Mouse (Mus musculus): ENCODE measurements around the gene Zfand3.
A peak's percentile ranks its signal among the peaks of the same experiment; 100 is the strongest.

Zfand3 gene

GRCm38 (mm10) chr17:30053463-30053862 lies 48.9 kb downstream of the Zfand3 start:
- no peak for DNase-seq

DNA sequence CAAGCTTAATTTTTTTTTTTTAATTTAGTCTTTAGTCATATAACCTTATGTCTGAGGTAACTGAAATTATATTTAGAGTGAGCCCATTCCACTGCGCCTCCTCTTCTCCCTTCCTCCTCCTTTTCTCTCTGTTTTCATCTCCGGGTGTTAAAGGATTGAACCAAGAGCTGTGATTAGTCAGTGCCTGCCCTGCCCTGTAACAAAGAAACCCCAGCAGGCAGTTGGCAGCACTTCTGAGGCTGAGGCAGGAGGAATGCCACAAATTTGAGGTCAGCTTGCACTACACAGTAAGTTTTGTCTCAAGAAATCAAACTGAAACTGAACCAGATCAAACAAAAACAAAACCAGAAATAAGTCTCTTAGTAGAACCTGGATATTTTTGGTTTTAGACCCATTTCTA lies 49.3 kb downstream of the Zfand3 start:
- no peak for DNase-seq

DNA sequence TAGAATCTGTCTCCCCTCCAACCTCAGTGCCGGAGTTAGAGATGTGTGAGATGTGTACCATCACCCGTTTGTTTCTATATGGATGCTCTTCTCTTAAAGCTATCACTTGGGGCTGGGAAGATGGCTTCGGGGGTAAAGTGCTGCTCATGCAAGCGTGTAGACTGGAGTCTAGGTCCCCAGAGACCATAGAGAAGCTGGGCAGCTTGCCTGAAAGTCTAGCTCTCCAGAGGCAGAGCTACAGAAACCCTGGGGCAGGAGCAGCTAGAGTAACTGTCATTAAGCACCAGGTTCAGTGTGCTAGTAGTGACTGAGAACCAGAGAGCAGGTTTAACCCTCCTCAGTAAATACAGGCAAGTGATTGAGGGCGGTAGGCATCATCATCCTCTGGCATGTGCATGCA lies 51.7 kb downstream of the Zfand3 start:
- DNase-seq, result no peak

- no peak for DNase-seq
These were observed 54.1 kb downstream of the Zfand3 start for GRCm38 (mm10) chr17:30058594-30058993.

GRCm38 (mm10) chr17:30059066-30059465 lies 54.5 kb downstream of the Zfand3 start:
- no peak for DNase-seq

DNA sequence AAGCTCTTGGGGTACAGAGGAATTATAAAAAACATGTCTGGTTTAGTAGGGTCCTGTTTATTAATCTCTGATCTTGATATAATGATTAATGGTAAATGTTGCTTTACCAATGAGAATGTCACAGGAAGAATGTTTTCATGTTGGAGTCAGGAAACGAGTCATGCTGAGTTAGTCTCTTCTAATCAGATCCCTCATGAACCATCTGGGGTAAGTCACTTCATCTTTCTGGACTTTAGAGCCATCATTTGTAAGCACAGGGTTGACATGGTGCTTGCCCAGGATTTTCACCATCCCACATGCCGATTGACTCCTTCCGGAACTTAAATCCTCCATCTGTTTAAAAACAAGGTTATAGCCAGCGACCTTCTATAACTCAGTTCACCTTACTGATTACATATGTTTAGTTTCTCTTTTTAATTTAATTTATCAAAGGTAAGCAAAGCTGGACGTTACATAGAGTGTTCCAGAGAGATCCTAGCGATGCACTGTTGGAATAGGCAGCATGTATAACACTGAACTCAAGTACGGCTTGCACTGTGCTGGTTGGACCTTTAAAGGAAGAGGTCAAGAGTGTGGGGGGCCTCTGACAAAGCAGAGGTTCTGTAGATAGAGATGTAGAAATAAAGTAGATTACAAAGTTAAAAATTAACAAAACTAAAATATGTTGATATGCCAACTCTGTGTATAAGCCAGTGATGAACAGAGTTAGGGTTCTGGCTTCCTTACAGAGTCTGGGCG lies 56.7 kb downstream of the Zfand3 start:
- no peak for DNase-seq

DNA sequence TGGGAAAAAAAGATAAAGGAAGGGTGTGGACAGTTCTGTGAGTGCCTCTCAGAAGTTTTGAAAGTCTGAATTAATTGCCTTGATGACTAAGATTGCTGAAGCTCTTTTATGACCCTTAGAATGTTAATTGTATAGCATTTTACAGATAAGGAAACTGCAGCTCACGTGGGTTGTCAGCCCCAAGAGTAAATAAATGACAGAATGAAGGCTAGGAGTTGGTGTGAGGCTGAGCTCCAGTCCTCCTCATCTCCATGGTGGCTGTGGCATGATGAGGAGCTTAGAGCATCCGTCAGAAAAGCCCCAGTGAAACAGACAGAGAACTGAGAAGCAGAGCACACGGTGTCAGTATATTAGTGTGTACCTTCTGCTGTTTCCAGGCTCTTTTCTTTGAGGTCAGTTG lies 59.3 kb downstream of the Zfand3 start:
- DNase-seq, result no peak

DNA sequence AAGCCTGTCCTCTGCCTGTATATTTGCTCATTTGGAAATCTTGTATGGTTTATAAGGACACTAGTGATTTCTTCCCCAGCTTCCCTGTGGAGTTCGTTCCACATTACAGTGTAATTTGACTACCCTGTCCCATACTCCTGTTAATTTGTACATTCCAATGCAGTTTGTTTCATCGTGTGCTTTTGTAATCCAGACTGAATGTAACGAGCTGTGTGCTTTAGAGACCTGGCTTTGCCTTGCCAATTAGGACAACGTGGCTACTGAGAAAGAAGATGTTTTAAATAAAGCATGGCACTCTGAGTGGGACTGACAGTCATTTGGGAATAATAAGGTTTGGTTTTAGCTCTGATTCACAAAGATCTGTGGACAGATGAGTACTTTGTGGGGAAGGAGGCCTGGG lies 60.2 kb downstream of the Zfand3 start:
- DNase-seq, result no peak

GRCm38 (mm10) chr17:30069776-30070175 lies 65.2 kb downstream of the Zfand3 start:
- DNase-seq, result no peak

DNA sequence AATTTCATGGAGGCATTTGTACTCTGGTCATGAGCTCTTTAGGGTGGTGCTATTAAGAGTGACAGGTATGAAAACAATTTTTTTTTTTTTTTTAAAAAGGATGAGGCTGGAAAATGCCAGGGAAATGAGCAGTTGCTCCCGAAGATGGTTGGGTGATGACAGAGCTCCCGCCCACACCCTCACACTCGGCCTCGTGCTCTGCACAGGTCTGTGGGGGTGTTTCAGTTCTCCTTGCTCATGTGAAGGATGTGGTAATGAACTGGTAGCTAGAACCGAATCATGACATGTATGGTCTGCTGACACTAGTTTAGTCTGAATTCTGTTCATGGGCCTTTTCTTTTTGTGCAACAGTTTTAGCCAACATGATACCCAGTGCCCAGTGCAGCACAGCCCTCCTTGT lies 66.1 kb downstream of the Zfand3 start:
- DNase-seq, result no peak

- DNase-seq, result no peak
These were observed 68.1 kb downstream of the Zfand3 start for GRCm38 (mm10) chr17:30072613-30073012.

- no peak for DNase-seq
These were observed 71.4 kb downstream of the Zfand3 start for GRCm38 (mm10) chr17:30075896-30076295.

DNA sequence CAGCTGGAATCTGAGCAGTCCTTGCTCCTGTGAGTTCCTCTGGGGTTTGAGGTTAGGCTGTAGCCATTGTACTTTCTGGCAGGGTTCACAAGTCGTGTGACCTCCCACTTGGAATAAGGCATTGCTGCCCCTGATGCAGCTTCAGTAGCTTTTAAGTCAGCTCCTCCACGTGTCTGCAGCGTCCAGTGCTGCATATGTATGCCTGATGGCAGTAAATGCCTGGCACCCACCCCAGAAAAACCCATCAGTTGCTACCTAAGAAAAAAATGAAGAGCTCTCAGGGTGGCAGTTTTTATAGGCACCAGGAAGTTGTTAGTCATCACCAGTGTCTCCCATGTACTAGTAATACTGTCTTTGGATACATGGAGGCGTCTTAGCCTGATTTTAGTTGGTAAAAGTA lies 79.5 kb downstream of the Zfand3 start:
- no peak for DNase-seq

GRCm38 (mm10) chr17:30086695-30087094 lies 82.2 kb downstream of the Zfand3 start:
- no peak for DNase-seq

DNA sequence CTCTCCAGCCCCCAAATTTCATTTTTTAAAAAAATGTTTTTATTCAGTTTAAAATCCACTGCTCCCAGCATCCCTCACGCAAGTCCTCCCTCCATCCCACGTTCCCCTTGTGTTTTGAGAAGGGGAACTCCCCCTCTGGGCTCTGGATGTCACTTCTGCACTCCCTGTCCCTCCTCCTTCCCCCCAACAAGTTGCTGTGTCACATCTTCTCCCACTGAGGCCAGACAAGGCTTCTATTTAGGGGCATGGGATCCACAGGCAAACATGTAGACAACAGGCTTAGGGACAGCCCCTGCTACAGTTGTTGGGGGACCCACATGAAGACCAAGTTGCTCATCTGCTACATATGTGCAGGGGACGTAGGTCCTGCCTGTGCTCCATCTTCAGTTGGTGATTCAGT lies 83.9 kb downstream of the Zfand3 start:
- no peak for DNase-seq

GRCm38 (mm10) chr17:30090416-30090815 lies 85.9 kb downstream of the Zfand3 start:
- no peak for DNase-seq

DNA sequence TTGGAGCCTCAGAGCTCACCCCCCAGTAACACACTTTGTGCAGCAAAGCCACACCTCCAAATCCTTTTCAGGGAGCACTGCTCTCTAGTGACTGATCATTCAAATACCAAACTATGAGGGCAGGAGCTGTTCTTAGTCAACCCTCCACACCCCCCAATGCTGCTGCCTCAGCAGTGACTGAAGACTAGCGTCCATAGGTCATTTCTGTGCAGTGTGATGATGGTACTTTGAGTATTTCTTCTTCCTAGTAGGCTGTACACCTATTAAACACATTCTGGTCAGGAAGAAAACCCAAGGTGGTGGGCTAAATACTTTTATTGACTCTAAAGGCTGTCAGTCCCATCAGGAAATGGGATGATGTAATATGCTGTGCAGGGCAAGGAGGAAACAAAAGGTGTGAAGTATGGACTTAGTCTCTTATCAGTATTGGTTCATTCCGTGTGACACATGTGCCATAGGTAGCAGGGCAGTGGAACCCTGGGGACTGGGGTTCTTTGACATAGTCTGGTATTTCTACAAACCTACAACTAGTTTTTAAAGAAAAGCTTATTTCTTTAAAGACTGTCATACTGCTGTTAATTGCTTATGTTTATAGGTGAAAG lies 88.7 kb downstream of the Zfand3 start:
- DNase-seq, result no peak

- DNase-seq, result no peak
These were observed 92.6 kb downstream of the Zfand3 start for GRCm38 (mm10) chr17:30097156-30097555.

GRCm38 (mm10) chr17:30097677-30098076 lies 93.1 kb downstream of the Zfand3 start:
- no peak for DNase-seq

- DNase-seq, result no peak
These were observed 95.1 kb downstream of the Zfand3 start for GRCm38 (mm10) chr17:30099670-30100069.

DNA sequence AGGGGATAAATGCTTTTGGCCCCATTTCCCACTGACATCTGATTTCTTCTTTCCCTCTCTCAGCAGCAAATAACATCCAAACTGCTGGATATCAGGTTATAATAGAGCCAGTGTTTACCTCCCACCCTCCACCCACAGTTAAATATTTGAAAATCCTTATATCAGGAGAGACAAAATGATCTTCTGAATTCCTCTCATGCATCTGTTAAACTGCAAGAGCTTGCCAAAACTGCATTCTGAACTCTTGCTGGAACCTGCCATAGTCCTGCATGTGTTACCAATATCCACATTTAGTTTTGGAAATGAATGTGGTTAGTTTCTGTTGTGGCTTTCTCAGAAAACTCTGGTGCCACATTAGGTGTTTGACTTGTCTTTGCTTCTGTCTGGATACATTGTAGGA lies 97.3 kb downstream of the Zfand3 start:
- DNase-seq, result no peak

- DNase-seq, result no peak
These were observed 98.5 kb downstream of the Zfand3 start for GRCm38 (mm10) chr17:30103005-30103404.

DNA sequence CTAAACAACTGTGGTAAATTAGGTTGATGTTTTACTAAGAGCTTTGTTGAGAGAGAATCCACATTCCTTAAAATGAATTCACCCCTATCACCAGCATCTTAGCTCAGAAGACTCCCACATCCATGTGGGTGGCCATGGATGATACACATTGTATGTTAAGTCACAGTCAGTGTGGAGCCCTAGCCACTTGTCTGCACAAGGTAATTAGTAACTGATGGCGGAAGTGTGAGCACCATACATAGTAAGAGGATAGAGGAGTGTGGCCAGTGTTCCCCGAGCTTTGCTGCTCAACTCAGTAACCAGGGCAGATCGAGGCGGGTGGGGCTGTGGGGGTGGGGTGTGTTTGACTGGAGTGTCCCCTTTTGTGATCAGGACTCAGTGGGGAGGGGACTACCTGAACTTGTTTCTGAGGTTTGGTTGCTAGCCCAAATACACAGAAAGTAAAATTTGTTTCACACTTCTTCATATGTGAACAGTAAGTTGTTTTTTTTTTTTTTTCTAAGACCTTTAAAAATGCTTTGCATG lies 99.2 kb downstream of the Zfand3 start:
- no peak for DNase-seq

- peak; percentile 39 to 43 for DNase-seq
These were observed 100.8 kb downstream of the Zfand3 start for GRCm38 (mm10) chr17:30105369-30105768.

DNA sequence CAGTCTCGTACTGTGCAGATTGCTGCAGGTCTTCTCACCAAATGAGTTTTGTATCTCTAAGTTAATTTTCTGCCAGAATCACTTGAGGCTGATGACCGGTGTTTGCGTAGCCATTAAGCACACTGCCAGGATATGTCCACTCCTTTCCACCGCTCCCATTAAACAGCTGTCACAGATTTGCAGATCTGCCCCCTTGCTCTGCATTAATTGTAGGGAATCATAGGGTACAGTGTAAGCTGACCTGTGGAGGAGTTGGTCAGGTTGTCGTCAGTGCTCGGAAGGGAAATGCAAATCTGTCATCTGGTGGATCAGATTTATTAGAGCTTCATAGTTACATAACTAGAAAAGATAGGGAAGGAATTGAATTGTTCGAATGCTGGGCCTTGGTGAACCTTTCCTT lies 106.1 kb downstream of the Zfand3 start:
- no peak for DNase-seq

Measured in thymus, postnatal 36 days (tissue).